Mouse (Mus musculus): ENCODE data around the gene Afap1.

The Afap1 gene

DNA sequence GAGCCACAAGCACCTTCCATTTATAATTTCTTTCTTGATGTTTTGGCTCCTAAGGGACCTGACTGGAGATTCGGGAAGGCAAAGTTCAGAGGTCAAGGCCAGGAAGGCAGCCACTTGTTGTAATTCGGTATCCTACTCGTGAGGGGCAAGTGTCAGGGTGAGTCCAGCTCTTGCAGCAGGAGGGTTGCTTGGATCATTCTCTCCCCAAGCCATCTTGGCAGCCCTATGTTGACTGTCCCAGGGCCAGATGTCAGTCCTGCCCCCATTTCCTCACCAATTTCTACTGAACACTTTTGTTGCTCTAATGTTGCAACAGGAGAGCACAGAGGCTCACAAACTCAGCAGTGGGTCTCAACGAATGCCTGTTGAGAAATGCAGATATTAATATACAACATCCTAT lies 5.0 kb downstream of the Afap1 start:
- DNase-seq, result no peak

- DNase-seq, result no peak
Measured at GRCm38 (mm10) chr5:35898994-35899393, 5.9 kb downstream of the Afap1 start.

GRCm38 (mm10) chr5:35900401-35901225 lies 7.5 kb downstream of the Afap1 start:
- DNase-seq, result no peak

DNA sequence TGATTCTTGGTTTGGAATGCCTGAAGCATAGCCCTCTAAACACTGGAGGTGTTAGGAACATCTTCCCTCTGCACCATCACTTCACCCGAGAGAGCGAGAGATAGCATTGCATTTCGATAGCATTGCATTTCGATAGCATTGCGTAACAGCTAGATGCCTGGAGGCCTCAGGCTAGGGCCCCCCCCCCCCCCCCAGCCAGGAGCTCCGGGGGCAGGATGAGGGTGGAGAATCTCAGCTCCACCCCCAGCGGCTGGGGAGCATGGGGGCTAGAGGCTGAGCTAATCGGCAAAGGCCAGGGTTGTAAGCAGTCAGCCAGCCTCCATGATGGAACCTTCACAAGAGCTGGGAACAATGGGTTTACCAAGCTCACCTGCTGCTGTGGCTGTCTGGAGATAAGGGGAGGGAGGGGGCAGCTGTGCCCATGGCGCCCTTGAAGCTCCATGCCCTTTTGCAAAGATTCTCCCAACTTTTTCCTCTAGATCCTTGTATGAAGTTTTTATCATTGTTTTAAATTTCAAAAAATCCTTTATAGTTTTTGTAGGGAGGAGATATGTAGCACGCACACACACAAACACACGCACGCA lies 8.2 kb downstream of the Afap1 start:
- no peak for DNase-seq

DNA sequence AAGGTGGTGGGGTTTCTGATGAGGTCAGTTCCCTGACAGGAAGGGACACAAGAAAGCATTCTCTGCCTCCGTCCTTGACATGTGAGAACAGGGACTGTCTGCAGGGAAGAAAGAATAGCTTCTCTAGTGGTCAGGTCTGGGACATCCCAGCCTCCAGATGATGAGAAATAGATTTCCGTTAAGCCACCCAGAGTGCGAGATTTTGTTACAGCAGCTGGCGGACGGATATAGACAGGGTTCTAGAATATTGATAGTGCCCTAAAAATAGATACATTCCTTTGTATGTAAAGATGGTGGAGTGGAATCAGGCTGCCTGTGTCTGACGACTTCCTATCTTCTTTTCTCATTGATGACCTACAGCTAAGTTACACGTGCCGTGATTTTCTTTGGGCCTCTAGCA lies 10.3 kb downstream of the Afap1 start:
- DNase-seq, result no peak

DNA sequence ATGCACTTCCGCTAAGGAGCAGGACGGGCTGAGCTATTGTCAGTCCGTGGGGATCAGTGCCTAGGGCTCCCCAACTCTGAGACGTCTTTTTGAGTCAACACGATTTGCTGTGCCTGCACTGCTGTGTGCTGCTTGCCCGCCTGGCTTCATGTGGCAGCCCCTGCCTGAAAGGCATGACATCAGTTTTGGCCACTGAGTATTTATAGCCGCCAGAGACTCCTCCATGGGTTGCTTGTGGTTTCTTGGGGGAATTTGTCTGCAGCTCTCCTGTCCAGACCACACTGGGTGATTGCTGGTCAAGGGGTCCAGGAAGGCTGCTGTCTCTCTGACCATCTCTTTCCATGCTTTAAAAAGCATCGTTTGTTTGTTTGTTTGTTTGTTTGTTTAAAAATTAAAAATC lies 12.2 kb downstream of the Afap1 start:
- DNase-seq, result no peak

GRCm38 (mm10) chr5:35907090-35907489 lies 14.0 kb downstream of the Afap1 start:
- DNase-seq, result no peak

GRCm38 (mm10) chr5:35907633-35908426 lies 14.7 kb downstream of the Afap1 start:
- DNase-seq, result no peak

GRCm38 (mm10) chr5:35908626-35909443 lies 15.7 kb downstream of the Afap1 start:
- DNase-seq, result peak; percentile 27 to 35

- DNase-seq, result no peak
Measured at GRCm38 (mm10) chr5:35915629-35916300, 22.6 kb downstream of the Afap1 start.

- DNase-seq, result no peak
Measured at GRCm38 (mm10) chr5:35916666-35917065, 23.5 kb downstream of the Afap1 start.

DNA sequence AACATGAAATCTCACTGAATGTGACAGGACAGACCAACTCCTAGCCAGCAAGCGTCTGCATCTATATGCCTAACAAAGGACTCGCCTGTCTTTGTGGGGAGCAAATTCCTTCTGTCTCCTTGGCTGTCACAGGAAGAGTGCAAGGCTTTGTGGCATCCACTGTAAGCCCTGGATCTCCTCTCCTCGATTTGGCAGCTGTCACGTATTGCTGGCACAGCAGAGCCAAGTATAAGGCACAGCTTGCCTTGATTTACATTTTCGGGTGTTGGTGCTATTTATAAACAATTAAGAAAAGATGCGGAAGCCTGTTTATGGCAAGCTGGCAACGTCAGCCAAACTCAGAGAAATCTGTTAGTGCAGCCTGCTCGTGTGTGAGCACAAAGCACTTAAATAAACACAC lies 25.3 kb downstream of the Afap1 start:
- no peak for DNase-seq

GRCm38 (mm10) chr5:35920076-35920475 lies 27.0 kb downstream of the Afap1 start:
- no peak for DNase-seq

- no peak for DNase-seq
Measured at GRCm38 (mm10) chr5:35920557-35920956, 27.4 kb downstream of the Afap1 start.

- no peak for DNase-seq
Measured at GRCm38 (mm10) chr5:35921141-35921540, 28.0 kb downstream of the Afap1 start.

GRCm38 (mm10) chr5:35921595-35922254 lies 28.6 kb downstream of the Afap1 start:
- no peak for DNase-seq

DNA sequence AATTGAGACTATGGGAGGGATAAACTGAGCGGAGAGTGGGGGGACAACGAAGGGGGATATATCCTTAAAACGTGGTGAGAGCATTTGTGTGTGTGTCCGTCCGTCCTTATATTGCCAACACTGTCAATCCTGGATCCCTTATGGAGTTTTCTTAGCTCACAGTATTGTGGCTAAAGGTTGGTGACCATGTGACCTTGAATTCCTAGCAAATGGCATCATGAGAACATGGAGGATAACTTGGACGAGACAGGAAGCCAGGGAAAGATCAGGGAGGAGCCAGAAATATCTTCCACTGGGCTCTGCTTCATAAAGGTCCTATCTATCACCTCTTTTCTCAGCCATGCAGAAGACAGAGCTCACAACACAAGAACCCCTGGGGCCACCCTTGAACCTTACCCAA lies 30.3 kb downstream of the Afap1 start:
- DNase-seq, result no peak

DNA sequence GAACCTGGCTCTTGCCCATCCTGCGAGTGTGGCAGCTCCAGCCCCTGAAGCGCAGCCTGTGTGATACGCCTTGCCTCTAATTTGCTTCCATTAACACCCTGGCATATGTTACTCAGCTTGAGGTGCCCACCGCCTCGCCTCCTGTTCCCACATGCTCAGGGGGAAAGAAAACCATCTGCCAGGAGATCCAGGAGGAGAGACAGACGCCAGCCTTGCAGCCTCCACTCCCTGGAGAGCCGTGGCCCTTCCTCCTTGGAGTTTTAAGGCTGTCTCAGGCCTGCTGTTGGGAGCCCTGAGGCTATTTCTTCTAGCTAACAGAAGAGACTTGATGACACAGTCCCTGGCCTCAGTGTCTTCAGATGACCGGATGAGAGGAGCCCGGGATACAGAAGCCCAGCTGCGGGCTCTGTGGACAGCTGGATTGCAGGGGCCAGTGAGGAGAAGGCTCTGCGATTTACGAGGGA lies 32.1 kb downstream of the Afap1 start:
- DNase-seq, result no peak

DNA sequence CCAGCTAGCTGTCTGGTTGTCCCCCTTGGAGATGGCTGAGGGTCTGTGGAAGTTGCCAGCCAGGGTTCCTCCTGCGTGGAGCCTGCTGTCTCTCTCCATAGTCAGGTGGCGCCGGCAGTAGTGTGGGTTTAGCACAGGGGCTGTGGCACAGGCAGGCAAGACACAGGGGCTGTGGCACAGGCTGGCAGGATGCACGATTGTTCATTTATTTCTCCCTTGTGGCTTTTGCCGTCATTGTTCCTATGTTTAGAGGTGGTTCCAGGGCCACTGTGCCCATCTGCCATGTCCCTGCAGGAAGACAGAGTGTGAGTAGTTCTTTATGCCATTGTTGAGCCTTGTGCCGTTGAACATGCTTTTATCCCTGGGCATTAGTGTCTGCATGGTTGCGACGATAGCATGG lies 33.4 kb downstream of the Afap1 start:
- DNase-seq, result no peak

GRCm38 (mm10) chr5:35931296-35931695 lies 38.2 kb downstream of the Afap1 start:
- no peak for DNase-seq

- no peak for DNase-seq
Measured at GRCm38 (mm10) chr5:35933059-35933458, 39.9 kb downstream of the Afap1 start.

- no peak for DNase-seq
Measured at GRCm38 (mm10) chr5:35935939-35936338, 42.8 kb downstream of the Afap1 start.

Measured in thymus, postnatal 36 days (tissue).